Mouse (Mus musculus) neural tube, embryonic 14.5 days (tissue): ENCODE measurements around the gene Krt77. TPM values are rescaled to one million over a fixed set of nuclear protein-coding genes. Genes with fewer than 3 reads are reported as not detected.

ENCODE experiments used
- ATAC-seq: fragments of 200-750 bp; cut with Nextera tagmentation; 2 replicates; pipeline ENCODE4 v1.8.0; 2017; ENCODE audit warnings: low read depth, mild to moderate bottlenecking, moderate TSS enrichment, moderate library complexity
- H3K27ac ChIP-seq: fragments of 300-500 bp; sonication (generic); 2 replicates; pipeline ENCODE4 v1.5.1; 2014; ENCODE audit warnings: low read depth, mild to moderate bottlenecking, control low read depth, low read length, moderate library complexity, mixed read lengths
- H3K27me3 ChIP-seq: fragments of 300-500 bp; sonication (generic); 2 replicates; pipeline ENCODE4 v1.6.1; 2014; ENCODE audit warnings: low read length; ENCODE audit not compliant: control insufficient read depth, insufficient read depth
- H3K36me3 ChIP-seq: fragments of 300-500 bp; sonication (generic); 2 replicates; pipeline ENCODE4 v1.6.1; 2014; ENCODE audit warnings: low read length, mixed read lengths; ENCODE audit not compliant: control insufficient read depth, insufficient read depth
- H3K4me1 ChIP-seq: fragments of 300-500 bp; sonication (generic); 2 replicates; pipeline ENCODE4 v1.6.1; 2014; ENCODE audit warnings: low read length; ENCODE audit not compliant: control insufficient read depth, insufficient read depth
- H3K4me2 ChIP-seq: fragments of 300-500 bp; sonication (generic); 2 replicates; pipeline ENCODE4 v1.6.1; 2014; ENCODE audit warnings: mild to moderate bottlenecking, low read depth, low read length, control low read depth
- H3K4me3 ChIP-seq: fragments of 300-500 bp; sonication (generic); 2 replicates; pipeline ENCODE4 v1.5.1; 2014; ENCODE audit warnings: low read depth, low read length, control low read depth, mixed read lengths
- H3K9ac ChIP-seq: fragments of 300-500 bp; sonication (generic); replicated peaks from 2 replicates; pipeline ENCODE4 v1.6.1; 2014; ENCODE audit warnings: low read depth, mild to moderate bottlenecking, control low read depth, low read length, mixed read lengths
- H3K9me3 ChIP-seq: fragments of 300-500 bp; sonication (generic); 2 replicates; pipeline ENCODE4 v1.6.1; 2016; ENCODE audit warnings: low read length; ENCODE audit not compliant: control insufficient read depth
- WGBS: fragments of 180-500 bp; shearing (Covaris S2); extraction: QIAGEN DNeasy Blood & Tissue Kit; methylation state at CpG from one replicate; pipeline ENCODE4 v1.1.7; 2014; 5-methylcytosine and 5-hydroxymethylcytosine counted together
- polyA plus RNA-seq: library from polyadenylated mRNA; unstranded; fragments of >200 nt; fragmentation: Nextera tagmentation; extraction: Ambion mirVana; gene quantifications from 2 replicates; pipeline ENCODE4 v1.2.1, GENCODE M21; 2014

Krt77 gene
- polyA plus RNA-seq, 1 experiment from 2014 or later: 0.44 TPM

DNA sequence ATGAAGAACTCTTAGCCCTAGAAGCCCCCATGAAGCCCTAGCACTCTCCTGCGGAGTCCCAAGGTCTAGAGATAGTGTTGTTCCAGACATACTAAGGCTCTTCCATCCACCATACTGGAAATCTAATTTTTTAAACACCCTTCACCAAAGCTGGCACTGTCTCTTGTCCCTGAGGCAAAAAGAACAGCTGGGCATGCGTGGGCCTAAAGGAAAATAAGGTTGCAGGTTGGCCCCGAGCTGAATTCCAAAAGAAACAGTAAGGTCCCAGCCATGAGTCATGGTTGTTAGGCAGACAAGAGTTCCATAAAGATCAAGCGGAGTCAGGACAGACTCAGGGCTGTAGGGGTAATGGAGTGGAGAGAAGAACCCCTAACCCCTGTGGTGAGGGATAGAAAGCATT, 3.7 kb upstream of the Krt77 start:
- Histone ChIP-seq H3K9me3 (no peaks in the 10 kb centered on the region), H3K4me1 (no peaks in the 10 kb centered on the region), H3K4me3 (no peak overlapping the region), H3K9ac (no peak overlapping the region), H3K27ac (no peak overlapping the region), H3K27me3 (no peaks in the 10 kb centered on the region), H3K36me3 (no peaks in the 10 kb centered on the region), H3K4me2 (no peak overlapping the region)
- 45% methylated on average over 4 of the region's 4 CpGs for whole genome bisulfite sequencing
- ATAC-seq: no peak

DNA sequence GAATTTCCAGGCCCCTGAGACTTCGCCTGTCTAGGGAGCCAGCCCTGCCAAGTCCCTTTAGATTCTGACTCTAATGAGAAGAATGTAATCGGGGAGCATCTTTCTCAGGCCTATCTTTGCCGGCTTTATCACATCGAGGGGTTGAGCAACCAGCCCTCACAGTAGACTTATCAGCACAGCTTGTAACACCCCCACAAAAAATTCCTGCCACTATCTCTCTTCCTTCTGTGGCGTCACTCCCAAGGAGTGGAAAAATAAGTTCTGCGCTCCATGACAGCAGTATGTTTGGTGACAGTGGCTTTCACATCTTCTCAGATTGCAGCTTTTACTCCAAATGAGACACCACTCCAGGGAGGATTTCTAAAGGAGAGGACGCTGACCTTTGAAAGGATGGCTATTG, 2.8 kb downstream of the Krt77 start:
- no peak overlapping the region for H3K4me2 ChIP-seq
- no peaks in the 10 kb centered on the region for H3K9me3 ChIP-seq
- H3K36me3 ChIP-seq: no peaks in the 10 kb centered on the region
- H3K4me3 ChIP-seq: no peak overlapping the region
- no peak overlapping the region for H3K9ac ChIP-seq
- no peaks in the 10 kb centered on the region for H3K27me3 ChIP-seq
- ATAC-seq: no peak
- no peak overlapping the region for H3K27ac ChIP-seq
- no peaks in the 10 kb centered on the region for H3K4me1 ChIP-seq
- WGBS: 89% methylated on average over 7 of the region's 7 CpGs

DNA sequence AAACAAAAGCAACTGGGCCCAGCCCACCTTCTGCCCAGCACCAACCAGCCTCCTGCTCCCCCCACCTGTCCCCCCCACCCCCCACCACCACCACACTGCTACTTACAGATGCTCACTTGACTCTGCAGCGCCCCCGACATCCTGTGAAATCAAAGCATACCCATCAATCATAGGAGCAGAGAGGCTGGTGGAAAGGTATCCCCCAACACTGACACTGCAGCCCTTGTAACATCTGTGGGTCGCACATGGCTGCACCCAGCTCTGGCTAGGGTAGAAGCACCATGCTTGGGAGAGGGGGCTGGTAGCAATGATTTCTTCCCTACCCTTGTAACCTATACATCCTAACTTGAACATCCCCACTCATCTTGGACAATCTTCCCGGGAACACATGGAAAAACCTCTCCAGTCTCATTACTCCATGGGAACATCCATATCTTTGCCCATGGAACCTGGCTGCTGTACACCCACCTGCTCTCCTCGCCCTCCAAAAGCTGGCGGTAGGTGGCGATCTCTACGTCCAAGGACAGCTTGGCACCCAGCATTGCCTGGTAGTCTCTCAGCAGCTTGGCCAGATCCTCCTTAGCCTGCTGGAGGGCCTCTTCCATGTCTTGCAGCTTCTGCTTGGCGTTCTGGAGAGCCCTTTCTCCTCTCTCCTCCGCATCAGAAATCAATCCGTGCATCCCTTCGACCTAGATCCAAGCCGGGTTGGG, 8.9 kb downstream of the Krt77 start:
- WGBS: 56% methylated on average over 13 of the region's 13 CpGs
- H3K27me3 ChIP-seq: 0 out of 2 replicates have a peak, but pooled peaks cover 9% of the 10 kb centered on the region
- H3K36me3 ChIP-seq: no peaks in the 10 kb centered on the region
- no peak for ATAC-seq
- H3K4me3 ChIP-seq: no peak overlapping the region
- H3K9ac ChIP-seq: no peak overlapping the region
- no peaks in the 10 kb centered on the region for H3K9me3 ChIP-seq
- H3K27ac ChIP-seq: no peak overlapping the region
- no peaks in the 10 kb centered on the region; the same call in 1 of the 2 replicates for H3K4me1 ChIP-seq
- H3K4me2 ChIP-seq: no peak overlapping the region

DNA sequence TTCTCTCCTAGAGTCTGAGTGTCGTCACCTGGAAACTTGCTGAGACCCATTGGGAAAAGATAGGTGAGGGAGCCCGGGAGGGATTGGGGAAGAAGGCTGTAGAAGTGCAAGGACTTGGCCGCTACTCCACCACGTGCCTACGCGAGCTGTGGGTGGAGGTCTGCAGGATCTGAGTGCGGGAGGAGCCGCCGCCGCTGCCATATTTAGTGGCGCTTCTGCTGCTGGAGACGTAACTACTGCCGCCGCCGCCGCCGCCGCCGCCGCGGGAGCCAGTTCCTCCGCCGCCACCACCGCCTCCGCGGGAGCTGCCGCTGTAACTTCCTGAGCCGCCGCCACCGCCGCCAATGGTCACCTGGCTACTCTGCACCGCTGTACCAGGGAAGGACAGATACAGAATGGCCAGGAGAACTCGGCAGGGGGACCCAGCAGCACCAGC, 9.8 kb downstream of the Krt77 start:
- Histone ChIP-seq H3K27ac (no peak overlapping the region), H3K4me1 (no peaks in the 10 kb centered on the region; the same call in 1 of the 2 replicates), H3K9ac (peak overlapping the region; percentile 54; the same call in 1 of the 2 replicates), H3K36me3 (no peaks in the 10 kb centered on the region), H3K9me3 (no peaks in the 10 kb centered on the region), H3K27me3 (0 out of 2 replicates have a peak, but pooled peaks cover 9% of the 10 kb centered on the region), H3K4me3 (peak overlapping the region; percentile 38), H3K4me2 (peak overlapping the region; percentile 79)
- peak; percentile 34; the same call in 1 of the 2 replicates for ATAC-seq
- under 1% methylated on average over 31 of the region's 33 CpGs for WGBS

DNA sequence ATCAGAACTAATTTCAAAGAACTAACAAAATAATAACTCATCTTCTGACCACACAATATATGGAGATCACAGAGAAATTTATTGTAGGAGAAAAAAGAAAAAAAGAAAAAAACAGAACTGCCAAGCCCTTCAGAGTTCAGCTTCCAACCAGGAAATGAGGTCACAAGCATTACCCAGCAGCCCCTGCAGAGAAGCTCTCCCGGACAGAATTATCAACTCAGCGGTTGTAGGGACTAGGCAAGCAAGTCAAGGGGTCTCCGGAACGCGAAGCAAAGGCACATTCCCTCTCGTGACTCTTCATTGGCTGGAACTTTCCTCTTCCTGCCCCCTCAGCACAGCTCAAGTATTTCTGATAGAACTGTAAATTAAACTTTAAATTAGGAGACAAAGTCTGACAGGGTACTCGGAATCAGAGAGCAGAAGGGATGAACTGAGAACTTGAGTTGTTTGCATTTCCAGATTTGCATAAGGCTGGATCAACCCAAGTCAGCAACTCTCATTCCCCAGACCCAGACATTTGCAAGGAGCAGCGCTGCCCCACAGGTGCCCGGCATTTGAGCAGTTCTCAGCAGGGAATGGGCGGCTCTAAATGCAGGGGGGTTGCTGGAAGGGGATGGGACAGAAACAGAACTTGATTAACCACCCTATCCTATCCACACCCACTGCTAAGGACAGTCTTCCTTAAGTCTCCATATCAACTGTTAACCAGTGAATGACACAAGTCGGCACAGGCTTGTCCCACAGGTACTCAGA, 10.7 kb downstream of the Krt77 start:
- WGBS: 4% methylated on average over 11 of the region's 11 CpGs
- Histone ChIP-seq H3K4me2 (peak overlapping the region; percentile 79; the same call in 1 of the 2 replicates), H3K4me3 (no peak overlapping the region), H3K9me3 (no peaks in the 10 kb centered on the region), H3K27ac (no peak overlapping the region), H3K27me3 (0 out of 2 replicates have a peak, but pooled peaks cover 9% of the 10 kb centered on the region), H3K36me3 (no peaks in the 10 kb centered on the region), H3K4me1 (no peaks in the 10 kb centered on the region; the same call in 1 of the 2 replicates), H3K9ac (no peak overlapping the region)
- ATAC-seq: no peak

DNA sequence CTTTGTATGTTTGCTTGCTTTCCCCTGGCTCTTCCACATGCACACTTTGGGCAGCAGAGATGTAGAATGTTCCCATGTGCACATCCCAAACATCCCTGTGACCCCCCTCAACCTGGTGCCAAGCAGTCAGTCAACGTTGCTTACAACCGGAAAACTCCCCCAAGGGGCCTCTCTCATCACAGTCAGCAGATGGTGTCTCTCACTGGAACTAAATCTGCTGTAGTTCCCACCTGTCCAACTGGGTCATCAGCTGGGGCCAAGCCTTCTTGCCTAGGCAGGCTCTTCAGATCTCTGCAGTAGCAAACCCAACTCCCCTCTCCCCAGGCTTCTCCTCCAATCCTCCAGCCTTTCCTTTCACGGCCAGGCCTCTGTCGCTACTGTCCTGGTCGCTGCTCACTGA, 12.8 kb downstream of the Krt77 start:
- Histone ChIP-seq H3K27me3 (0 out of 2 replicates have a peak, but pooled peaks cover 9% of the 10 kb centered on the region), H3K4me1 (no peaks in the 10 kb centered on the region; the same call in 1 of the 2 replicates), H3K27ac (no peak overlapping the region), H3K9ac (no peak overlapping the region), H3K4me3 (no peak overlapping the region), H3K4me2 (no peak overlapping the region), H3K36me3 (no peaks in the 10 kb centered on the region), H3K9me3 (no peaks in the 10 kb centered on the region)
- ATAC-seq: no peak
- 35% methylated on average over 5 of the region's 5 CpGs for WGBS

DNA sequence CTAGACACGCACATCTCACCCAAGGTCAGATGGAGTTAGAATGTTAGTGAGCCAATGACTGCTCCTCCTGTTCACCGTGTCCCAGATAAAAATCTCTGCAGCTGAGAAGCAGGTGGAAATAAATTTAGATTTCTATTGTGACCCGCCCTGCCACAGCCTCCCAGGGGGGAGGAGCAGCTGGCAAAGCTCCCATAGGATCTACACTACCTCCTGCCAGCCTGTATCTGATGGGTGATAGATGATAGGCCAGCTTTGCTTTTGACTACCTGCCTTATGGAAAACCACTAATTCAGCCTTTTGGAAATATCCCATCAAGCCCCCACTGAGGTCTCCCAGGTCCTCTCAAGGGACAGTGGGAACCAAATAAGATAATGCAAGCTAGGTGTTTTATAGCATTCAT, 13.8 kb downstream of the Krt77 start:
- 51% methylated on average over 3 of the region's 3 CpGs for WGBS
- H3K27me3 ChIP-seq: 0 out of 2 replicates have a peak, but pooled peaks cover 9% of the 10 kb centered on the region

DNA sequence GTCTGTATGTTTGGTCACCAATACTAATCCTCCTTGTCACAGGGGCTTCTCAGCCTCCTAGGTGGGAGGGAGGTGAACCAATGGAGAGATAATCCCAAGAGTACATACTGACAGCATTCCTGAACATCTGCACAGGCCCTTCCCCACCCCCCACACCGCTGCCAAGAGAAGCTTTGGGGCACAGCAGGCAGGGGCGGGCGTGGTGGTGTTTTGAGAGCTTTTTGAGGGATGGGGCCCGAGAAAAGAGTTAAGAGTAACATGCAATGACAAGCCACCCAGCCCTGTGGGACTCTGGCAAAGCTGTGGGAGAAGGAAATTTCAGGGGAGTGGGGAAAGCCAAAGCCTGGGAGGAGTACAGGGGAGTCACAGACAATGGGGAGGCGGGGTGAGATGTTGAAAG, 15.2 kb downstream of the Krt77 start:
- H3K4me3 ChIP-seq: no peak overlapping the region
- ATAC-seq: no peak

More for the DNA sequence above, 13.8 kb downstream of the Krt77 start:
- no peak overlapping the region for H3K4me2 ChIP-seq
- H3K27ac ChIP-seq: no peak overlapping the region
- H3K9ac ChIP-seq: no peak overlapping the region
- H3K9me3 ChIP-seq: no peaks in the 10 kb centered on the region
- no peak for ATAC-seq
- no peaks in the 10 kb centered on the region for H3K36me3 ChIP-seq
- no peaks in the 10 kb centered on the region; the same call in 1 of the 2 replicates for H3K4me1 ChIP-seq
- no peak overlapping the region for H3K4me3 ChIP-seq

DNA sequence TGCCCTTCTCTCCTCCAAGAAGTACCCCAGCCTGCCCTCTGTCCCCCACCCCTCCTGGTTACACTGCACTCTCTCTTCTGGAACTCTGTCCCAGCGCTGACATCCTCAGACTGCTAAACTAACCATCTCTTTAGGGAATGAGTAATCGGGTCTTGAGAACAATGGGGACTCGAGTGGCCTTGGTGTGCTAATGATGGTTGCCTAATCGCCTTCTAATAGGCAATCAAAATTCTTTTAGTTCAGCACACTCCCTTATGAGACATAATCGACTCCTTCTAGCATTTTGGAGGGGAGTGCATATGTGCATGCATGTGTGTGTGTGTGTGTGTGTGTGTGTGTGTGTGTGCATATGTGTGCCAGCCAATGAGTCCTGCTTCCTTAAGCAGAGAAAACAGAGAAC, 16.9 kb downstream of the Krt77 start:
- 0 out of 2 replicates have a peak, but pooled peaks cover 2% of the 10 kb centered on the region for H3K27me3 ChIP-seq
- H3K4me3 ChIP-seq: no peak overlapping the region
- no peak overlapping the region for H3K4me2 ChIP-seq
- H3K36me3 ChIP-seq: no peaks in the 10 kb centered on the region
- H3K27ac ChIP-seq: no peak overlapping the region
- 4% methylated on average over 5 of the region's 5 CpGs for WGBS
- H3K9me3 ChIP-seq: no peaks in the 10 kb centered on the region
- no peak overlapping the region for H3K9ac ChIP-seq
- no peaks in the 10 kb centered on the region for H3K4me1 ChIP-seq
- ATAC-seq: no peak

More for the DNA sequence above, 15.2 kb downstream of the Krt77 start:
- no peaks in the 10 kb centered on the region for H3K9me3 ChIP-seq
- H3K36me3 ChIP-seq: no peaks in the 10 kb centered on the region
- 0 out of 2 replicates have a peak, but pooled peaks cover 8% of the 10 kb centered on the region for H3K27me3 ChIP-seq
- H3K4me2 ChIP-seq: no peak overlapping the region
- no peak overlapping the region for H3K9ac ChIP-seq
- no peak overlapping the region for H3K27ac ChIP-seq
- WGBS: 24% methylated on average over 5 of the region's 5 CpGs
- H3K4me1 ChIP-seq: no peaks in the 10 kb centered on the region; the same call in 1 of the 2 replicates
